Mouse (Mus musculus) leukemia stem cell, adult 10-12 weeks (primary cell): ENCODE measurements around the gene Gopc. TPM values are rescaled to one million over a fixed set of nuclear protein-coding genes. Genes with fewer than 3 reads are reported as not detected.

ENCODE experiments used
- polyA plus RNA-seq: library from polyadenylated mRNA; stranded (reverse); fragments of >175 nt; gene quantifications from 2 replicates; pipeline ENCODE4 v1.2.3, GENCODE M21; 2012; ENCODE audit warnings: low replicate concordance

Gopc gene
- polyA plus RNA-seq, result 0.89 and 1.2 TPM in 2 replicates

DNA sequence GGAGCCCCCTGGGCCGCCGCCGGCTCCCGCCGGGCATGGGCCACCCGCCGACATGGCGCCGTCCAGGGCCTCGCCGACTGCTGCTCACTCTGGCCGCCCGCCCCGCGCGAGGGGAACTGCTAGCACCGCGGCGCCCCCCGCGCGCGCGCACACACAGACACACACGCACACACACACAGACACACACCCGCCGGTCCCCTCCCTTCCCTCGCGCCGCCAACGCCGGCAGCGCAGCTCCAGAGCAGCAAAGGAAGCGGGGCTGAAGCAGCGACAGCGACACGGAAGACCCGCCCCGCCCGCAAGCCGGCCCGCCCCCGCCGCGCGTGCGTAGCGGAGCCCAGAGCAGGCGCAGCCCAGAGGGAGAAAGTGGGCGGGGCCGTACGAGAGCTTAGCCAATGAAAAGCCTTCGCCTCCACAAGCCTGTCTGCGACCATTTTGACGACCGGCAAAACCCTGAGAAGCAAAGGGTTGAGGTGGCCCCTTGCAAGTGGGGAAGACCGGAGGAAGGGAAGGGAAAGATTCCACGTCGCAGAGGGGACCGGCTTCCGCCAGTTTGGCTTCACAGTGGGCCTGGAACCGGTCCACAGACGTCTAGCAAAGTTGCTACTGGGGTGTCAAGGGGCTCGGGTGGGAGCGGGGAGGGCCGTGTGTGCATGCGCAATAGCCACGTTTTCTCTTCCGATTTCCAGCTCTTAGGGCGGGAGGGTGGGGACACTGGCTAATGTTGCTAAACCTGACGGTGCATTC, at the start of gene Gopc:
Gopc (minus strand) TSS at position 280 of the 747 bp plus-strand sequence.

DNA sequence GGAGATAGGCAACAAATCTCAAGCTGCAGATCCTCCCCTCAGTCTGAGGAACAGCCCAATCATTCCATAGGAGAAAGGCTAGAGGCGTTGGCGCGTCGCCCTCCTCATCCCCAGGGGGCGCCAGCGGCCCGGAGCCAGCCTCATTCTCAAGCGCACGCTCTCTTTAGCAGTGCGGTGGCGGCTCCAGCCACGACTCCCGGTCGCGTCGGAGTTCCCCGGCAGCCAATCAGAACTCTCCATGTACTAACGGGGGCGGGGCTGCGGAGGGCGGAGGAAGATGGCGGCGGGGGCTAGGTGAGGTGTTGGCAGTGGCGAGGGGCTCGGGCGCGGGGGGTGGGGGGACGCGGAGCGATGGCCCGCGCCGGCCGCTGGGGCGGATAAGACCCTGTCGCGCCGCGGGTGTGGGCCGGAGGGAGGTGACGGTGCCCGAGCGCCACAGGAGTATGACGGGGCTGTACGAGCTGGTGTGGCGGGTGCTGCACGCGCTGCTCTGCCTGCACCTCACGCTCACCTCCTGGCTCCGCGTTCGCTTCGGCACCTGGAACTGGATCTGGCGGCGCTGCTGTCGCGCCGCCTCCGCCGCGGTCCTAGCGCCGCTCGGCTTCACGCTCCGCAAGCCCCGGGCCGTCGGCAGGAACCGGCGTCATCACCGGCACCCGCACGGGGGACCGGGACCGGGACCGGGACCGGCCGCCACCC, 35.5 kb upstream of the Gopc start, which contains the start of gene Nus1:
Nus1 (plus strand) TSS at position 249 of the 699 bp plus-strand sequence.

DNA sequence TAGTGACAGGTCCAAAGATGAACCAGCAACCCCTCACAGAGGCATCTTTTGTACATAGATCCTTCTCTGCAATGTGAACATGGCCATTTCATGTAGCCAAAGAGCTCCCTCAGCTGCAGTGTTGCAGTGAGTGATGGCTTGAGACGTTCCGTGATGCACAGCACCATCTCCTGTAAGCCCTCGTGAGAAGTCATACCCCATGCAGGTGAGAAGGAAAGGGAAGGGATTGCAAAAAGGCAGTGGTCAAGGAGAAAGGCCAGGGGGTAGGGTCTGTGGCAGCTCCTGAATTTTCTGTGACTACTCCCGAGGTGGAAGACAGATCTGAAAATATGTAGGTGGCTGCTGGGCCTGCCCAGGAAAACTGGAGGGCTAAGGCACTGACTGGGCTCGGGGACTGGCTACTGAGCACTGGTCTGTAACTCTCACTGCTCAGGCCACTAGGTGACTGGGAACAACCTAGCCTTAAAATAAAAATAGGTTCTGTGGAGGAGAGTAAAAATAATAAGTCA, 7.1 kb upstream of the Gopc start, which contains the start of gene Nepn:
Nepn (plus strand) TSS at position 51 of the 509 bp plus-strand sequence.

DNA sequence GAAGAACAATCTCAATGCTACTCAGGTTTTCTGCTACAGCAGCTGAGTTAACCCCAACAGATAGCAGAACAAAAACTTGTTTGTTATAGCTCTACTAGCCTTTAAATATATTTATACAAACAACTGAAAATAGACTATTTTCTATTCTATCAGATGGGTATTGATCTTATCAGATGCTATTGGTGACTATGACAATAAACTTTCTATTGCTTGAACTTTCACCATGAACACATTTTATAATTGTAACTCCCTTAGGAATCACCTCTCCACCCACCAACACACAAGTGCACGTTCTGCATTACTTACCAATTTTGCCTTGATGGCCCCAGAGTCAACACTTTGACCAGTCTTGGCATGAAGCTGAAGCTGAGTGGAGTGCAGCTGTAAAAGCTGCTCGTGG, 23.5 kb downstream of the Gopc start, which contains the start of gene Gm26741:
Gm26741 (plus strand) TSS at position 301 of the 400 bp plus-strand sequence.

Other genes with a start within 250 kb of the Gopc start
- not detected in 2 replicates for gene Ros1, start 186.9 kb downstream of the Gopc start, polyA plus RNA-seq
- gene Dcbld1, start 148.5 kb downstream of the Gopc start, polyA plus RNA-seq, result 0.18 and 0.71 TPM in 2 replicates
- not detected in 2 replicates for gene Gm26741, start 23.4 kb downstream of the Gopc start, polyA plus RNA-seq
- not detected in 2 replicates for gene Nepn, start 6.8 kb upstream of the Gopc start, polyA plus RNA-seq
- 20.6 and 23.0 TPM in 2 replicates for gene Nus1, start 35.4 kb upstream of the Gopc start, polyA plus RNA-seq